Mouse (Mus musculus) megakaryocyte progenitor cell, adult 5-6 weeks (primary cell): ENCODE results near the gene Acaca. TPM values are rescaled to one million over a fixed set of nuclear protein-coding genes. Genes with fewer than 3 reads are reported as not detected.

Experiments used
- ATAC-seq: replicated peaks from 2 replicates; pipeline ENCODE4 v1.8.0; 2016; ENCODE audit warnings: mild to moderate bottlenecking, moderate TSS enrichment, inconsistent platforms; ENCODE audit not compliant: poor library complexity
- total RNA-seq, 2 experiments: library from RNA; stranded (forward) in 1 of 2; stranded (reverse) in 1 of 2; fragments of 157-497, 149-512 nt in 1 of 2; fragments of 200-1000 nt in 1 of 2; gene quantifications; 2 replicates each; pipeline versions ENCODE4 v1.2.3 to v1.2.4; 2015 to 2017

Acaca gene
- total RNA-seq, 2 experiments from 2014 or later = 32.8 to 33.0 TPM

- no peak for ATAC-seq
These were observed 305.4 kb downstream of the Acaca start for GRCm38 (mm10) chr11:84434879-84435278.

GRCm38 (mm10) chr11:84440402-84440801, 310.9 kb downstream of the Acaca start:
- ATAC-seq = no peak

- ATAC-seq = no peak
These were observed 313.3 kb downstream of the Acaca start for GRCm38 (mm10) chr11:84442554-84443331.

Other genes starting within 250 kb of the Acaca start
- gene Ddx52, start 187.6 kb upstream of the Acaca start, total RNA-seq (2015) = 34.2 TPM in 2 replicates
- gene Ddx52, start 187.6 kb upstream of the Acaca start, total RNA-seq (2017) = 65.5 and 67.1 TPM in 2 replicates
- 20.4 and 25.3 TPM in 2 replicates for gene Synrg, start 165.2 kb upstream of the Acaca start, total RNA-seq (2015)
- gene Synrg, start 165.2 kb upstream of the Acaca start, total RNA-seq (2017) = 13.2 and 14.6 TPM in 2 replicates
- gene Dusp14, start 60.4 kb upstream of the Acaca start, total RNA-seq (2015) = not detected in 2 replicates
- not detected in 2 replicates for gene Dusp14, start 60.4 kb upstream of the Acaca start, total RNA-seq (2017)
- 23.8 and 24.0 TPM in 2 replicates for gene Tada2a, start 72 bp upstream of the Acaca start, total RNA-seq (2015)
- 15.7 and 19.4 TPM in 2 replicates for gene Tada2a, start 72 bp upstream of the Acaca start, total RNA-seq (2017)
- gene Gm11437, start 37.8 kb downstream of the Acaca start, total RNA-seq (2015) = not detected in 2 replicates
- gene Gm11437, start 37.8 kb downstream of the Acaca start, total RNA-seq (2017) = not detected in 2 replicates